Mouse (Mus musculus) midbrain, postnatal 0 days (tissue): ENCODE measurements around the gene Zbtb16. TPM values are rescaled to one million over a fixed set of nuclear protein-coding genes. Genes with fewer than 3 reads are reported as not detected.

Experiments used
- ATAC-seq: fragments of 200-750 bp; cut with Nextera tagmentation; 2 replicates; pipeline ENCODE4 v1.8.0; 2017; ENCODE audit warnings: moderate number of reproducible peaks, mild to moderate bottlenecking, moderate TSS enrichment, moderate library complexity; ENCODE audit not compliant: low FRiP score
- DNase-seq: peaks from one replicate; pipeline ENCODE4 v3.0.0-alpha.2; 2015; ENCODE audit warnings: low spot score
- H3K27ac ChIP-seq: fragments of 300-500 bp; sonication (generic); 2 replicates; pipeline ENCODE4 v1.5.1; 2014; ENCODE audit warnings: low read depth, mild to moderate bottlenecking, low read length, mixed read lengths
- H3K27me3 ChIP-seq: fragments of 300-500 bp; sonication (generic); 2 replicates; pipeline ENCODE4 v1.6.1; 2014; ENCODE audit warnings: low read length, control low read depth, mixed read lengths; ENCODE audit not compliant: insufficient read depth
- H3K36me3 ChIP-seq: fragments of 300-500 bp; sonication (generic); 2 replicates; pipeline ENCODE4 v1.6.1; 2014; ENCODE audit warnings: low read length, control low read depth, mixed read lengths; ENCODE audit not compliant: insufficient read depth
- H3K4me1 ChIP-seq: fragments of 300-500 bp; sonication (generic); 2 replicates; pipeline ENCODE4 v1.6.1; 2014; ENCODE audit warnings: mild to moderate bottlenecking, control low read depth, antibody characterized with exemption, low read length, mixed read lengths; ENCODE audit not compliant: insufficient read depth
- H3K4me2 ChIP-seq: fragments of 300-500 bp; sonication (generic); 2 replicates; pipeline ENCODE4 v1.6.1; 2014; ENCODE audit warnings: low read depth, mild to moderate bottlenecking, low read length, mixed read lengths; ENCODE audit not compliant: poor library complexity, severe bottlenecking
- H3K4me3 ChIP-seq: fragments of 300-500 bp; sonication (generic); 2 replicates; pipeline ENCODE4 v1.5.1; 2014; ENCODE audit warnings: low read depth, mild to moderate bottlenecking, low read length, moderate library complexity
- H3K9ac ChIP-seq: fragments of 300-500 bp; sonication (generic); replicated peaks from 2 replicates; pipeline ENCODE4 v1.6.1; 2014; ENCODE audit warnings: mild to moderate bottlenecking, low read length, moderate library complexity, mixed read lengths; ENCODE audit not compliant: poor library complexity, severe bottlenecking
- H3K9me3 ChIP-seq: fragments of 300-500 bp; sonication (generic); 2 replicates; pipeline ENCODE4 v1.6.1; 2016; ENCODE audit warnings: low read length, control low read depth
- CTCF ChIP-seq: IDR thresholded peaks from 2 replicates; pipeline ENCODE4 v1.5.1; 2016; ENCODE audit warnings: antibody characterized with exemption, mild to moderate bottlenecking
- WGBS: fragments of 180-500 bp; shearing (Covaris S2); extraction: QIAGEN DNeasy Blood & Tissue Kit; methylation state at CpG from one replicate; pipeline ENCODE4 v1.1.7; 2014; 5-methylcytosine and 5-hydroxymethylcytosine counted together
- polyA plus RNA-seq: library from polyadenylated mRNA; unstranded; fragments of >200 nt; fragmentation: Nextera tagmentation; extraction: Ambion mirVana; gene quantifications from 2 replicates; pipeline ENCODE4 v1.2.1, GENCODE M21; 2015
- total RNA-seq: library from RNA; depleted of rRNA; stranded (reverse); fragments of >200 nt; gene quantifications from 2 replicates; pipeline ENCODE4 v1.2.3, GENCODE M21; 2014

Gene Zbtb16
- total and polyA plus RNA-seq, 2 experiments from 2014 or later: 6.1 to 8.3 TPM

- Histone ChIP-seq H3K9me3 (no peaks in the 10 kb centered on the region), H3K27ac (no peak overlapping the region), H3K36me3 (no peaks in the 10 kb centered on the region), H3K27me3 (no peaks in the 10 kb centered on the region), H3K4me1 (no peaks in the 10 kb centered on the region), H3K9ac (no peak overlapping the region), H3K4me2 (no peak overlapping the region), H3K4me3 (no peak overlapping the region)
- no peak for TF ChIP-seq CTCF
- WGBS: 48% methylated on average over 17 of the region's 17 CpGs
- no peak for ATAC-seq
- no peak for DNase-seq
These were observed 125.4 kb downstream of the Zbtb16 start for GRCm38 (mm10) chr9:48710355-48711295.

- WGBS: 91% methylated on average over 6 of the region's 6 CpGs
These were observed 128.2 kb downstream of the Zbtb16 start for GRCm38 (mm10) chr9:48707824-48708229.

GRCm38 (mm10) chr9:48707134-48707823, 128.7 kb downstream of the Zbtb16 start:
- DNase-seq (no peak), ATAC-seq (0 out of 2 replicates have a peak, but pooled peaks have one; percentile 44)
- H3K4me1 ChIP-seq: no peaks in the 10 kb centered on the region
- 54% methylated on average over 14 of the region's 14 CpGs for WGBS
- H3K4me3 ChIP-seq: no peak overlapping the region
- no peak overlapping the region for H3K4me2 ChIP-seq
- no peak for TF ChIP-seq CTCF
- H3K27me3 ChIP-seq: no peaks in the 10 kb centered on the region
- H3K9ac ChIP-seq: no peak overlapping the region
- no peaks in the 10 kb centered on the region for H3K36me3 ChIP-seq
- H3K27ac ChIP-seq: no peak overlapping the region
- H3K9me3 ChIP-seq: no peaks in the 10 kb centered on the region

More at GRCm38 (mm10) chr9:48707824-48708229, 128.2 kb downstream of the Zbtb16 start:
- ATAC-seq (no peak), DNase-seq (no peak)
- Histone ChIP-seq H3K36me3 (no peaks in the 10 kb centered on the region), H3K9ac (no peak overlapping the region), H3K4me2 (no peak overlapping the region), H3K27me3 (no peaks in the 10 kb centered on the region), H3K27ac (no peak overlapping the region), H3K9me3 (no peaks in the 10 kb centered on the region), H3K4me1 (no peaks in the 10 kb centered on the region), H3K4me3 (no peak overlapping the region)
- no peak for TF ChIP-seq CTCF

- no peaks in the 10 kb centered on the region for H3K36me3 ChIP-seq
- DNase-seq: no peak
- H3K4me3 ChIP-seq: no peak overlapping the region
- no peaks in the 10 kb centered on the region for H3K27me3 ChIP-seq
- ATAC-seq: no peak
- H3K9me3 ChIP-seq: no peaks in the 10 kb centered on the region
- H3K4me2 ChIP-seq: no peak overlapping the region
- TF ChIP-seq CTCF: no peak
- H3K27ac ChIP-seq: no peak overlapping the region
- H3K9ac ChIP-seq: no peak overlapping the region
- WGBS: 69% methylated on average over 4 of the region's 4 CpGs
- H3K4me1 ChIP-seq: no peaks in the 10 kb centered on the region
These were observed 134.7 kb downstream of the Zbtb16 start for GRCm38 (mm10) chr9:48701296-48701695.

GRCm38 (mm10) chr9:48700871-48701270, 135.2 kb downstream of the Zbtb16 start:
- Histone ChIP-seq H3K36me3 (no peaks in the 10 kb centered on the region), H3K4me3 (no peak overlapping the region), H3K9me3 (no peaks in the 10 kb centered on the region), H3K27me3 (no peaks in the 10 kb centered on the region), H3K27ac (no peak overlapping the region), H3K9ac (no peak overlapping the region), H3K4me1 (no peaks in the 10 kb centered on the region), H3K4me2 (no peak overlapping the region)
- TF ChIP-seq CTCF: no peak
- DNase-seq (no peak), ATAC-seq (no peak)
- 64% methylated on average over 8 of the region's 8 CpGs for WGBS

GRCm38 (mm10) chr9:48697470-48697815, 138.6 kb downstream of the Zbtb16 start:
- TF ChIP-seq CTCF: no peak
- Histone ChIP-seq H3K36me3 (no peaks in the 10 kb centered on the region), H3K4me3 (no peak overlapping the region), H3K27ac (no peak overlapping the region), H3K27me3 (no peaks in the 10 kb centered on the region), H3K9me3 (no peaks in the 10 kb centered on the region), H3K4me1 (no peaks in the 10 kb centered on the region), H3K4me2 (no peak overlapping the region), H3K9ac (no peak overlapping the region)
- ATAC-seq: no peak
- 51% methylated on average over 2 of the region's 2 CpGs for WGBS
- DNase-seq: no peak
